Mouse (Mus musculus) embryonic facial prominence, embryonic 13.5 days (tissue): ENCODE data around the gene Cntln. TPM values are rescaled to one million over a fixed set of nuclear protein-coding genes. Genes with fewer than 3 reads are reported as not detected.

Experiments used
- ATAC-seq: fragments of 200-750 bp; cut with Nextera tagmentation; 2 replicates; pipeline ENCODE4 v1.8.0; 2017; ENCODE audit warnings: low read depth; ENCODE audit not compliant: insufficient number of reproducible peaks, insufficient read depth, low FRiP score, low TSS enrichment
- H3K27ac ChIP-seq: fragments of 300-500 bp; sonication (generic); 2 replicates; pipeline ENCODE4 v1.5.1; 2015; ENCODE audit warnings: moderate library complexity, mild to moderate bottlenecking, inconsistent platforms
- H3K27me3 ChIP-seq: fragments of 300-500 bp; sonication (generic); 2 replicates; pipeline ENCODE4 v1.6.1; 2015; ENCODE audit warnings: mild to moderate bottlenecking, inconsistent platforms
- H3K36me3 ChIP-seq: fragments of 300-500 bp; sonication (generic); 2 replicates; pipeline ENCODE4 v1.6.1; 2015; ENCODE audit warnings: mild to moderate bottlenecking, inconsistent platforms
- H3K4me1 ChIP-seq: fragments of 300-500 bp; sonication (generic); 2 replicates; pipeline ENCODE4 v1.6.1; 2015; ENCODE audit warnings: inconsistent platforms
- H3K4me2 ChIP-seq: fragments of 300-500 bp; sonication (generic); 2 replicates; pipeline ENCODE4 v1.6.1; 2015; ENCODE audit warnings: moderate library complexity, mild to moderate bottlenecking, inconsistent platforms
- H3K4me3 ChIP-seq: fragments of 300-500 bp; sonication (generic); 2 replicates; pipeline ENCODE4 v1.5.1; 2015; ENCODE audit warnings: mild to moderate bottlenecking, inconsistent platforms
- H3K9ac ChIP-seq: fragments of 300-500 bp; sonication (generic); 2 replicates; pipeline ENCODE4 v1.6.1; 2015; ENCODE audit warnings: mild to moderate bottlenecking, inconsistent platforms
- H3K9me3 ChIP-seq: fragments of 300-500 bp; sonication (generic); 2 replicates; pipeline ENCODE4 v1.6.1; 2016; ENCODE audit warnings: inconsistent platforms
- WGBS: fragments of 180-500 bp; shearing (Covaris S2); methylation state at CpG from one replicate; pipeline ENCODE4 v1.1.7; 2015; ENCODE audit warnings: mixed read lengths; 5-methylcytosine and 5-hydroxymethylcytosine counted together
- polyA plus RNA-seq: library from polyadenylated mRNA; unstranded; fragments of >200 nt; fragmentation: Nextera tagmentation; extraction: Ambion mirVana; gene quantifications from 2 replicates; pipeline ENCODE4 v1.2.1, GENCODE M21; 2015

Gene Cntln
- polyA plus RNA-seq = 13.3 and 15.4 TPM in 2 replicates

DNA sequence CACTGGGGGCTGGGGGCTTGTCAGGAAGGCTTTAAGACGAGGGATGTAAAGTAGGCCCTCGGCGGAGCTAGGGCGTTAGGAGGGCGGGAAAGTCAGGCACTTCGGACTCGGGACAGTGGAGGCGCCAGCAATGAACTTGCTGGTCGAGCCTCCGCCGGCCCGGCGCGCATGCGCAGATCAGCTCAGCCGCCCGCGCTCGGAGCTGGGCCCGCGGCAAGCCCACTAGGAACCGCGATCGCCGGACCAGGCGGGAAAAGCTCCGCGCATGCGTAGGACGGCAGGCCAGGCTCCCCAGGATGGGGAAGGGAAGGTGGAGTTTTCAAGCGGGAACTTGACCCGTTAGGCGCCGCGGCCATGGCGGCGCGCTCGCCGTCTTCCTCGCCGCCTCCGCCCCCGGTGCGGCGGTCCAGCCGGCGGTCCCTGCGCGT lies at the start of gene Cntln:
Gene Cntln, plus strand, starts transcription at position 199 of the 428 bp plus-strand sequence.
- H3K27me3 ChIP-seq = no peaks in the 10 kb centered on the region
- no peaks in the 10 kb centered on the region for H3K9me3 ChIP-seq
- H3K4me1 ChIP-seq = peaks cover 7% of the 10 kb centered on the region; the same call in 1 of the 2 replicates
- peak within 1 kb of the TSS; percentile 96 for H3K27ac ChIP-seq
- peak within 1 kb of the TSS; percentile 82 for H3K4me3 ChIP-seq
- peak; percentile 94 for ATAC-seq
- H3K36me3 ChIP-seq = peaks cover 4% of the 10 kb centered on the region; the same call in 1 of the 2 replicates
- H3K4me2 ChIP-seq = peak within 1 kb of the TSS; percentile 76
- H3K9ac ChIP-seq = peak within 1 kb of the TSS; percentile 99
- under 1% methylated on average over 50 of the region's 50 CpGs for WGBS

DNA sequence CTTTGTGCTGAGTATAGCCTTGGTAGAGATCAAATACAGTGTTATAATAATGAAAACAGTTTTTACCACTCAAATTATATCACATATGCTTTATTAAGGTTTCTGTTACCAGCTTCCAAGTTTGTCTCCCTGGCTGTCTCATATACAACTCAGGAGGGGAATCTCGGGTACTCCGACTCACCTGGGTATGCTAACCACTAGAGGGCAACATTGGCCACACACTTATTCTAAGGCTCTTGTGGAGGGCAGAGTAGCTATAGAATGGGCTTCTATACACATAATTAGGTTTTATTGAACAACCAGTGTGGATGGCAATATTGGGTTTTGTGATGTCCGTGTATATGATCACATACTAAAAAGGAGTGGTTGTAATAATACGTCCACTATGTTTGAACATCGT lies 47.1 kb upstream of the Cntln start:
- H3K9ac ChIP-seq = no peak overlapping the region
- H3K4me3 ChIP-seq = no peak overlapping the region
- no peaks in the 10 kb centered on the region for H3K27me3 ChIP-seq
- no peaks in the 10 kb centered on the region for H3K9me3 ChIP-seq
- WGBS = 46% methylated on average over 5 of the region's 5 CpGs
- no peak overlapping the region for H3K4me2 ChIP-seq
- no peak overlapping the region for H3K27ac ChIP-seq
- no peaks in the 10 kb centered on the region for H3K36me3 ChIP-seq
- ATAC-seq = no peak
- no peaks in the 10 kb centered on the region for H3K4me1 ChIP-seq

DNA sequence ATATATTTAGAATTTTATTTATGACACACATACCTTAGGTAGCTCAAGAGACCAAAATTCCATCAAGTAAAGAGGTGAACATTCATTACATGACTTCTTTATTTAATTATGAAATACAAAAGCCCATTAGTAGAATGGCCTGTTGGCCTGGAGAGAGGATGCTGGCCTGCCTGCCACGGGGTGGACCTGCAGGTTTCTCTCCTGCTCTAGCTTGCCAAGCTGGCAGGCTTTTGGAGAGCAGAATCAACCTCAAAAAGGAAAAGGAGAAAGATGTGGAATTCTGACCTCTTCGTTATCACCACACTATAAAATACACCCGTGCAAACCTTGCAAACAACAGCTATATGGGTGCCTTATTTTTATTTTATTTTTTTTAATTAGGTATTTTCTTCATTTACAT lies 45.6 kb upstream of the Cntln start:
- ATAC-seq = no peak
- Histone ChIP-seq H3K4me3 (no peak overlapping the region), H3K36me3 (no peaks in the 10 kb centered on the region), H3K4me2 (no peak overlapping the region), H3K9me3 (no peaks in the 10 kb centered on the region), H3K9ac (no peak overlapping the region), H3K27me3 (no peaks in the 10 kb centered on the region), H3K4me1 (no peaks in the 10 kb centered on the region), H3K27ac (no peak overlapping the region)
- 83% methylated on average over 3 of the region's 3 CpGs for WGBS

DNA sequence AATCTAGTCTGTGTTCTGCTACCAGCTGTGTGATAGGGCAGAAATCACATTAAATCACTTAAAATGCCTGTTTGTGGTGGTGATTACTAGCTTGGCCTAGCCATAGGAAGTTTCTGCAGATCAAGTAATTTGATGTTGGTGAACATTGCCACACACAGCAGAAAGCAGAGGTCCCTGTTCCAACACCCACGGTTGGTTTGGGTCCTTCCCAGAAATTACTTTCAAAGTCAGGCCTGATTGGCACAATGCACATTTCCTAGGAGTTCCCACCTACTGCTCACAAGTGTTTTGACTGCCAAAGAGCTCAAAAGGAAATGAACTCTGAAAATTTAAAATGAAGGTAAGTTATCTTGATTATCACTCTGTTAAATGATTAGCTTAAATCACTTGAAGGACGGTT lies 44.6 kb upstream of the Cntln start:
- no peak overlapping the region for H3K27ac ChIP-seq
- no peak overlapping the region for H3K4me2 ChIP-seq
- 73% methylated on average over 2 of the region's 2 CpGs for WGBS
- H3K9me3 ChIP-seq = no peaks in the 10 kb centered on the region
- no peak for ATAC-seq
- H3K4me3 ChIP-seq = no peak overlapping the region
- H3K9ac ChIP-seq = no peak overlapping the region
- no peaks in the 10 kb centered on the region for H3K4me1 ChIP-seq
- H3K27me3 ChIP-seq = no peaks in the 10 kb centered on the region
- no peaks in the 10 kb centered on the region for H3K36me3 ChIP-seq

DNA sequence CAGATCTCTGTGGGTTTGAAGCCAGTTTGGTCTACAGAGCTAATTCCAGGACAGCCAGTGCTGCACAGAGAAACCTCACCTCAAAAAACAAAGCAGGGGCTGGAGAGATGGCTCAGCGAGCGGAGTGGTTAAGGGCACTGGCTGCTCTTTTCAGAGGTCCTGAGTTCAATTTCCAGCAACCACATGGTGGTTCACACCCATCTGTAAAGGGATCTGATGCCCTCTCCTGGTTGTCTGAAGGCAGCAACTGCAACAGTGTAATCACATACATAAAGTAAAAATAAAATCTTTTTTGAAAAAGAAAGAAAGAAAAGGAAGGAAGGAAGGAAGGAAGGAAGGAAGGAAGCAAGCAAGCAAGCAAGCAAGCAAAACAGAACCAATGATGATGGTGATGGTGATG lies 26.5 kb upstream of the Cntln start:
- Histone ChIP-seq H3K9me3 (no peaks in the 10 kb centered on the region), H3K9ac (no peak overlapping the region), H3K36me3 (no peaks in the 10 kb centered on the region), H3K4me2 (no peak overlapping the region), H3K27ac (no peak overlapping the region), H3K27me3 (no peaks in the 10 kb centered on the region), H3K4me1 (peaks cover 9% of the 10 kb centered on the region), H3K4me3 (no peak overlapping the region)
- 78% methylated on average over 2 of the region's 2 CpGs for WGBS
- ATAC-seq = no peak

DNA sequence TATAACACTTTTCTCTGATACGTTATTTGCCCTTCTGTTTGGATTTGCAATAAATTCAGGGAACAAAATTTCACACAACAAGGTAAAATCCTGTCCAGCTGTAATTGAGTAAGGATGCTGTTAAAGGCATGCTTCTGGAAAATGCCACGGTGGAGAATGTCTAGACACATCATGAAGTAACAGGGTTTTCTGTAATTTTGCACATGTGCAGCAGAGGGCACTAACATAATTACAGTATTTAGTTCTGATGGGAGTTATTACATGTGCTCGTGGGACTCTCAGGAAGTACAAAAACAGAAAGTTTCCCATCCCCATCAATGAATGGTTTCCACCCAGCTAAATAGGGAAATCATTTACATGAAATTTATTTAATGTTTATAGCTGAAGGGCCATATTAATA lies 7.8 kb upstream of the Cntln start:
- H3K27me3 ChIP-seq = no peaks in the 10 kb centered on the region
- no peak overlapping the region for H3K27ac ChIP-seq
- H3K4me2 ChIP-seq = no peak overlapping the region
- no peak overlapping the region for H3K9ac ChIP-seq
- peaks cover 5% of the 10 kb centered on the region; the same call in 1 of the 2 replicates for H3K9me3 ChIP-seq
- no peak overlapping the region for H3K4me3 ChIP-seq
- no peaks in the 10 kb centered on the region for H3K36me3 ChIP-seq
- WGBS = 31% methylated on average over 3 of the region's 3 CpGs
- no peak for ATAC-seq
- no peaks in the 10 kb centered on the region for H3K4me1 ChIP-seq

DNA sequence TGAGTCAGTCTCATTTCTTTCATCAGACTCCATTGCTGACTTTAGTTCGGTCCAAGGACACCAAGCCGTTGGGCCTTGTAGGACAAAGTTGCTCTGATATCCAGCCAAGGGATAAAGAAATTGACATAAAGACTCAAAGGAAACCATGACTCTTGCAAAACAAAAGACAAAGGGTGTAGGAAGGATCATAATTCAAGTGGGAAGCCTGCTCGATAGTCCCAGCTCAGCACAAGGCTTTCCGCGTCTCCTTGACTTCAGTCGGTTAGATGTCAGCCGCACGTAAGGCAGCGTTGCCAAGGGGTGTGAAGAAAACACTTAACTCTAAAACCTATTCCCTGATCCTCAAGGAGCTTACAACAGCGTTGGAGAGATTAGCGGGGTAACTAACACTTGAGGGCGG lies 463 bp upstream of the Cntln start:
- ATAC-seq = no peak
- peaks cover 4% of the 10 kb centered on the region; the same call in 1 of the 2 replicates for H3K36me3 ChIP-seq
- H3K27ac ChIP-seq = peak overlapping the region; percentile 96
- H3K9ac ChIP-seq = peak overlapping the region; percentile 99
- 69% methylated on average over 12 of the region's 12 CpGs for WGBS
- H3K4me2 ChIP-seq = peak overlapping the region; percentile 76
- peak overlapping the region; percentile 82 for H3K4me3 ChIP-seq
- H3K27me3 ChIP-seq = no peaks in the 10 kb centered on the region
- no peaks in the 10 kb centered on the region for H3K9me3 ChIP-seq
- peaks cover 7% of the 10 kb centered on the region; the same call in 1 of the 2 replicates for H3K4me1 ChIP-seq

DNA sequence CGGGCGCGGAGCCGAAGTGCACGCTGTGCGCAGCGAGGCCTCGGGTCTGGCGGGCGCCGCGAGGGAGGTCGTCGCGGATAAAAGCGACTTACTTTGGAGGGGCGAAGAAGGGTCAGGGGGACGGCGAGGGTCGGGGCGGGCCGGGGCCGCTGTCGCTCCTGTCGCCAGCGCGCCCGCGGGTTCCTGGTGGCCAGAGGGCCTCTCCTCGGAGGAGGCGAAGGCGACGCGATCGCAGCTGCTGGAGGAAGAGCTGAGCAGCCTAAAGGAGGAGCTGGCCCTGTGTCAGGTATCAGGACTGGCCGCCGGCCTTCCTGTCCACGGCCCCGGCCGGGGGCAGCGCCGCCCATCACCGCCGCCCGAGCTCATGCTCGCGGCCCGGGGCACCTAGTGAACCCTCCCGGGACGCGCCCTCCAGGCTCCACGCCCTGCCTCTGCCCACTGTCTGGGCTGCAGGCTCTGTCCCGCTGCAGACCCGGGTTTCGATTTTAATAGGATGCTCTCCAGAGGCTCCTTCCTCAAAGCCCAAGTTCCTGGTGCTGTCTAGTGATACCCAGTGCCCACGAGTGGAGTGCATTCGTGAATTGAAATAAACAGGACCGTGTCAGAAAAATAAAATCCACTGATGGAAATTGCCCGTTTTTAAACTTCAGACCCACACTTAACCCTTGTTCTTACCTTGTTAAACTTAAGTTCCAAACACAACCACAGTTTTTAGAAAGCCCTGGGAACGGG lies 596 bp downstream of the Cntln start:
- Histone ChIP-seq H3K36me3 (peaks cover 4% of the 10 kb centered on the region; the same call in 1 of the 2 replicates), H3K4me3 (peak overlapping the region; percentile 82), H3K4me1 (peaks cover 7% of the 10 kb centered on the region; the same call in 1 of the 2 replicates), H3K9me3 (no peaks in the 10 kb centered on the region), H3K27ac (peak overlapping the region; percentile 96), H3K4me2 (peak overlapping the region; percentile 76), H3K27me3 (no peaks in the 10 kb centered on the region), H3K9ac (peak overlapping the region; percentile 99)
- peak; percentile 70 for ATAC-seq
- under 1% methylated on average over 60 of the region's 60 CpGs for WGBS

DNA sequence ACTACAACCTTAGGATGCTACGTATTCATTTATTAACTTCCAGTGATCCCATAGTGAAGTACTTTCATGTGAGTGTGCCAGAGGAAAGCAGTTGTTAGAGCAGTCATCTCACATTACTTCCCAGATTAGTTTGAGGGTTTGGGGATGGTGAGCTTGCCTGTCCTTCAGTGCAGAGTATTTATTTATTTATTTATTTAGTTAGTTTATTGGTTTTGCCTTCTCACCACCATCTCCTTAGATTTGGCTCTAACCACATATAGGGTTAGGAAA lies 1.1 kb downstream of the Cntln start:
- no peak for ATAC-seq
- Histone ChIP-seq H3K27me3 (no peaks in the 10 kb centered on the region), H3K4me1 (peaks cover 7% of the 10 kb centered on the region; the same call in 1 of the 2 replicates), H3K9ac (peak overlapping the region; percentile 99), H3K9me3 (no peaks in the 10 kb centered on the region), H3K4me2 (peak overlapping the region; percentile 76), H3K27ac (peak overlapping the region; percentile 96; the same call in 1 of the 2 replicates), H3K36me3 (peaks cover 6% of the 10 kb centered on the region), H3K4me3 (peak overlapping the region; percentile 82)
- WGBS = 20% methylated on average over 1 of the region's 1 CpGs

DNA sequence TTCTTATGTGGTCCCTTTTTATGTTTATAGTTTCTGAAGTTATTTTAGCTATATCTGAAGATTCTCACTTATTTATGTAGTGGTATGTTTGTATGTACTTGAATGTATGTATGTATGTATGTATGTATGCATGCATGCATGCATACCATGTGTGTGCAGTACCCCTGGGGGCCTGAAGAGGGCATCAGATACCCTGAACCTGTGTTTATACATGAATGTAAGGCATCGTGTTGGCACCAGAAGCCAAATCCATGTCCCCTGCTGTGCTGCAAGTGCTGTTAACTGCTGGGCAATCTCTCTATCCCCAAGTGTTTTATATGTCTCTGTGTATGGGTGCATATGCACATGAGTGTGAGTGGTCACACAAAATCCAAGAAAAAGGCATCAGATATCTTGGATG lies 34.3 kb downstream of the Cntln start:
- no peak overlapping the region for H3K9ac ChIP-seq
- WGBS = 83% methylated on average over 1 of the region's 1 CpGs
- no peaks in the 10 kb centered on the region for H3K27me3 ChIP-seq
- no peak overlapping the region for H3K27ac ChIP-seq
- no peak overlapping the region for H3K4me3 ChIP-seq
- no peaks in the 10 kb centered on the region for H3K4me1 ChIP-seq
- H3K9me3 ChIP-seq = no peaks in the 10 kb centered on the region
- H3K36me3 ChIP-seq = peaks cover 3% of the 10 kb centered on the region; the same call in 1 of the 2 replicates
- ATAC-seq = no peak
- H3K4me2 ChIP-seq = no peak overlapping the region

DNA sequence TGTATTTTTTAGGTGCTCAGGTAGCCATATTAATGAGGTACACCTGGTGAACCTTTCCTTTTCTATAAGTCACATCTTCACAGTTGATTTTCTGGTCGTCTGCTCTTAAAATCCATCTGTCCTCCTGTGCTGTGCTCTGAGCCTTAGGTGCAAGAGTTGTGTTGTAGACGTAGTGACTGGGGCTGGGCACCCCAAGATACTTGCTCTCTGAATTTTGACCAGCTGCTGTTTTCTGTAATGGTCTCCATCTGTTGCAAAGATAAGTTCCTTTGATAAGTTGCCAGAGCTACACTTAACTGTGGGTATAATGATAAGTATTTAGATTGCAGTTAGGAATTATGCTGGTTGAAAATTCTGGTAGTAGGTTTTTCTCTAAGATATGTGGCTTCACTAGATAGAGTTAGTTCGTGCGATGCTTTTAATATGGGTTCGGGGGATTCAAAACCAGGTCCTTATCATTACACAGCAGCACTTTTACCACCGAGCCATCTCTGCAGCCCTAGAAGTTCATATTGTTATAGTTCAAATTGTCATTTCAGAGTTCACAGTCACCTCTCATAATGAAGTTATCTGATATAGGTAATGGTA lies 50.3 kb downstream of the Cntln start:
- Histone ChIP-seq H3K9ac (no peak overlapping the region), H3K36me3 (peaks cover 6% of the 10 kb centered on the region; the same call in 1 of the 2 replicates), H3K4me2 (no peak overlapping the region), H3K27ac (no peak overlapping the region), H3K9me3 (no peaks in the 10 kb centered on the region), H3K4me3 (no peak overlapping the region), H3K4me1 (no peaks in the 10 kb centered on the region), H3K27me3 (no peaks in the 10 kb centered on the region)
- no peak for ATAC-seq
- 75% methylated on average over 6 of the region's 6 CpGs for WGBS

DNA sequence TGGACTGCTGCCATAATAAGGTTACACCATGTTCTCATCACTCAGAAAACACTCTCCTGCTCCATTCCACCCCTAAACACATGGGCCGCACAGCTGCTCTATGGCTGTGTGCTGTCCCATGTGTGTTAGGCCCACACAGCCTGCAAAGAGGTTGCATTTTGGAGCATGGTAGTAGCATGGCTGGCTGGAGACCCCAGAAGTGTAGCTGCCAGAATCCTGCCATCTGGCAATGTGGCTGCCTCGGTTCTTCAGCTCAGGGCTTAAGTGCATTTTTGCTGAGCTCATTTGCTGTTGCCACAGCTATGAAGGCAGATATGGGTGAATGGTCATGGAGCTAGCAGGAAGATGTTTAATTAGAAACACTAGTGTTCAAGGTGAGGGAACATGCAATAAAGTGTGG lies 58.0 kb downstream of the Cntln start:
- H3K4me2 ChIP-seq = no peak overlapping the region
- H3K27me3 ChIP-seq = no peaks in the 10 kb centered on the region
- peaks cover 9% of the 10 kb centered on the region for H3K4me1 ChIP-seq
- H3K4me3 ChIP-seq = no peak overlapping the region
- no peaks in the 10 kb centered on the region for H3K36me3 ChIP-seq
- no peak for ATAC-seq
- no peak overlapping the region for H3K9ac ChIP-seq
- 52% methylated on average over 2 of the region's 2 CpGs for WGBS
- H3K9me3 ChIP-seq = no peaks in the 10 kb centered on the region
- H3K27ac ChIP-seq = no peak overlapping the region
